Mouse (Mus musculus): ENCODE results near the gene Hcrtr1.

Hcrtr1 gene

GRCm38 (mm10) chr4:130110091-130110490 lies 29.1 kb downstream of the Hcrtr1 start:
- no peak for TF ChIP-seq GATA4 (IDR thresholded peaks at IDR 0.05; ENCODE audit: insufficient replicate concordance, low read length)

DNA sequence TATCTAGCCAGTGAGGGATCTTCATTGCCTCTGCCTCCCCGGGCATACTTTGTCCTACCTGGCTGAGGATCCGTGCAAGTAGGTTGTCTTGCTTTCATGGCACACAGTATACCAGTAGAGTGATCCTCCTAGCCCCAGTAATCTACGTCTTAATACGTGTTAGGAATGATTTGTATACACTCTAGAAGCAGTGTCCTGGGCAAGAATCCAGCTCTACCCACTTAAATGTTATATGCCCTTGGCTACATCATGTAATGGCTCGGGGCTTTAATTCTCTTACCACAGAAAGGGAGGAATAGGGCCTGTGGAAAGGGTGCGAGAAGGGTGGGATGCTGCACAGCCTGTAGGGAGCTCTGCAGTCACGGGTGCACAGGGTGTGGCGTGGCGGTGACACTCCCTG lies 29.5 kb downstream of the Hcrtr1 start:
- no peak for TF ChIP-seq GATA4 (IDR thresholded peaks at IDR 0.05; ENCODE audit: insufficient replicate concordance, low read length)

DNA sequence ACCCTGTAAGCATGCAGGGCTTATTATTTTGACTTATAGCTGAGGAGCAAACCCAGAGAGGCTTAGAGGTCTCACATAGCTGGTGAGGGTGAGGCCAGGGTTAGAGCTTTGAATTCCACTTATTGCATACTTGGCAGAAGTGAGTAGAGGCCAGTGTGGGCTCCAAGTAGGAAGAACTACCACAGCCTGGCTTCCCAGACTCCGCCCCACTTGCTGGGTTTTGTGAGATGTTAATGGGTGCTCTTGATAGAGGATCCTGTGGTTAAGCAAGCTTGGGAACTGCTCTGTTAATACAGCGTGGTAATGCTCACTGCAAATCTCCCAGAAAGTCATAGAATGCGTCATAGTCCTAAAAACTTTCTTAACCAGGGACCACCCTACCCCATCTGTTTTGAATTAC lies 30.2 kb downstream of the Hcrtr1 start:
- no peak for TF ChIP-seq GATA4 (IDR thresholded peaks at IDR 0.05; ENCODE audit: insufficient replicate concordance, low read length)

DNA sequence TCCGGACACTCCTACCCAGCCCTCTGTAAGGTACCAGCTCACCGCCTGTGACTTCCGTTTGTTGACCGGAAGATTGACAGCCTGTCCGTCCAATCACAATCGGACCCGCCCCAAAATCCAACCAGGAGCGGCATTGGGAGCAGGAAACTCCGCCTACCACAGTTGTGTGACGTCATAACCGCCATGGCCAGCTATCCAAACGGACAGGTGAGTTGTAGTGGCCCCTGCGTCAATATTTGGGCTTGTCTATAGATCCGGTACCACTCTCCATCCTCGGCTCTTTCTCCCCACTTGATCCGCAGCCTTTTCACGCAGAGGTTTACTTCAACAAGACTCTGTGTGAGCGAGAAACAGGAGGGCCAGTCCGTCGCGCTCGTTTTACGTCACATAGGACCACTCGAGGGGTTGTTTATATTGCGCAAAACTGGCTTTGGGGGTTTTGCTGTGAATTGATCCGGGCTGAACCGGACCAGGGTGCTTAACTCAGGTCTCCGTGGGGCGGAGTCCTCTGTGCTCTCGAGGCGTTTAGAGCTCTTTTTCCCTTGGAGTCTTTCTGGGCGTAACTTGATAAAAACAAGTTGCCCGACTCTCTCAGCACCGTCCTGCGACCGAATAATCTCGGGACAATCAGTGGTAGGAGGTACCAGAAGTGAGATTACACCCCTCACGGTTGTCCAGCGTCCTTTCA lies 31.6 kb downstream of the Hcrtr1 start:
- no peak for TF ChIP-seq GATA4 (IDR thresholded peaks at IDR 0.05; ENCODE audit: insufficient replicate concordance, low read length)

- TF ChIP-seq GATA4 (IDR thresholded peaks at IDR 0.05; ENCODE audit: insufficient replicate concordance, low read length): no peak
Measured at GRCm38 (mm10) chr4:130107065-130107443, 32.1 kb downstream of the Hcrtr1 start.

DNA sequence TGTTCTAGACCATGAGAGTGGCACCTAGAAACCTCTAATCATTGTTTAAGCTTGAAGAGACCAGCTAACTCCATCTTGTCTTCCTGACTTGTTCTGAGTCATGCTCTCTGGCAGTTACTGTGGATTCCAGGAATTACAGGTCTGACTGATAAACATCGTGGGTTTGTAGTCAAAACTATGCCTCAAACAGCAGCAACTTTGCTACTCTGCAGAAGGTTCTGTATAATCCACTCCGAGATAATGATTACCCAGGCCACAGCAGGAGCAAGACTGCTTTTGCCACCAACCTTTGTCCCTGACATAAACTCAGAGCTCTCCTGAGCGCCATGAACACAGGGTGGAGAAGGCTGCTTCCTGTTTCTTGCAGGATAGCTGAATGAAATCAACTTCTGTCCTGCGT lies 34.6 kb downstream of the Hcrtr1 start:
- no peak for TF ChIP-seq GATA4 (IDR thresholded peaks at IDR 0.05; ENCODE audit: insufficient replicate concordance, low read length)

GRCm38 (mm10) chr4:130103632-130104031 lies 35.5 kb downstream of the Hcrtr1 start:
- no peak for TF ChIP-seq GATA4 (IDR thresholded peaks at IDR 0.05; ENCODE audit: insufficient replicate concordance, low read length)

- TF ChIP-seq GATA4 (IDR thresholded peaks at IDR 0.05; ENCODE audit: insufficient replicate concordance, low read length): no peak
Measured at GRCm38 (mm10) chr4:130102111-130102651, 37.0 kb downstream of the Hcrtr1 start, which contains the start of gene Pef1. Gene Pef1 (plus strand): TSS chr4:130102558.

DNA sequence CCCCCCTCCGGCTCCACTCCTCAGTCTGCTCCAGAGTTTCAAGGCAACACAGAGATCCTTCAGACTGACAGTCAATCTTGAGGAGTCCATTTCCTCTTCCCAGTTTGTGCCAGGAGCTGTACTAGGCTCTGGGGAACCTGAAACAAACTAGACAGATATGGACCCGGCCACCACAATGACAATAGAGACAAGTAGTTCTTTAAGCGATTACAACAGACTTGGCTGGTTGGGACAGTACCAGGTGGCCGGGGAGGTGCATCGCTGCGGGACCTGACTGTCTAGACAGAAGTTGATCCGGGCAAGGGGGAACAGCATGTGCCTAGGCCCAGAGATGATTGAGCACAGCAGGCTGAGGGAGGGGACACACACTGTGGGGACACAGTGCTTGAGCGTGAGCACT lies 38.0 kb downstream of the Hcrtr1 start:
- TF ChIP-seq GATA4 (IDR thresholded peaks at IDR 0.05; ENCODE audit: insufficient replicate concordance, low read length): no peak

- no peak for TF ChIP-seq GATA4 (IDR thresholded peaks at IDR 0.05; ENCODE audit: insufficient replicate concordance, low read length)
Measured at GRCm38 (mm10) chr4:130095137-130095536, 44.0 kb downstream of the Hcrtr1 start.

GRCm38 (mm10) chr4:130087293-130087692 lies 51.9 kb downstream of the Hcrtr1 start:
- TF ChIP-seq GATA4 (IDR thresholded peaks at IDR 0.05; ENCODE audit: insufficient replicate concordance, low read length): no peak

DNA sequence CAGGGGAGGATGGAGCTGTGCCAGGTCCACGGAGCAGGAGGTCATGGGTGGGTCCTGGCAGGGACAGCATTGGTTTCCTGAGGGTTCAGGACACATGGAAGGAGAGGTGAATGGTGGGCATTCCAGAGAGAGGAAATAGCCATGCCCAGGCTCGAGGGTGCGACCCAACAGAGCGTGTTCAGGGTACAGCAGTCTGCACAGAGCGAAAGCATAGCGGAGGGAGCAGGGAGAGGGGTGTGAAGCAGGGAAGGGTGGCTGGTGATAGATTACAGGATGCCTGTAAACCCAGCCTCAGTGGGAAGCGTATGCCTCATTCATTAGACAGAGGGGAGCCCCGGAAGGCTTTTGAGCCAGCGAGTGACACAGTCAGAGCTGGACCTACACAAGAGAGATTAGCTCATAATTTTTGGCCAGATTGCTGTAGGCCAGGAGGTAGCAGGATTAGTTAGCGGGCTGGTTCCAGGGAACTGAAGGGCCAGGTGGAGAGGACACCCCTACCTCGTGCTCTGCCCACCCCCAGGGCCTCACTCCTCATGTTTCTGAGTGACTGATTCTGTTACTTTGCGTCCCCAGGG lies 53.8 kb downstream of the Hcrtr1 start:
- no peak for TF ChIP-seq GATA4 (IDR thresholded peaks at IDR 0.05; ENCODE audit: insufficient replicate concordance, low read length)

- TF ChIP-seq GATA4 (IDR thresholded peaks at IDR 0.05; ENCODE audit: insufficient replicate concordance, low read length): no peak
Measured at GRCm38 (mm10) chr4:130084331-130084945, 54.7 kb downstream of the Hcrtr1 start.

DNA sequence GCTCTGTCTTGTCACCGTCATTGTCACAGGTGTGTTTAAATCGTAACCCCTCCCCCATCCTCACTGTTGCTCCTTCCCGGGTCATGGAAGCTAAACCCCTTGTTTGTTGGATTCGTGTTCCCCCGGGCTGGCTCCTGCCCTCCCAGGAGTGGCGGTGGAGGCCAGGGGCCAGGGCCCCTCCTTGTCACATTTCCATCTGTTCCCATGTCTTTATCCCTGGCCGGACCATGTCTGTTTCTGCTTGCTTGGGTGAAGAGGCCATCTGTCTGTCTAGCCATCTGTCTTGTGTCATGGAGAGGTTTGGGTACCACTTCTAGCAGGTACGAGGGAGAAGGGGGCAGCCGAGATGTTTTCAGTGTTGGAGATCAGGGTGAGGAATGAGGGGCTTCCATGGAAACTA lies 56.9 kb downstream of the Hcrtr1 start:
- no peak for TF ChIP-seq GATA4 (IDR thresholded peaks at IDR 0.05; ENCODE audit: insufficient replicate concordance, low read length)

DNA sequence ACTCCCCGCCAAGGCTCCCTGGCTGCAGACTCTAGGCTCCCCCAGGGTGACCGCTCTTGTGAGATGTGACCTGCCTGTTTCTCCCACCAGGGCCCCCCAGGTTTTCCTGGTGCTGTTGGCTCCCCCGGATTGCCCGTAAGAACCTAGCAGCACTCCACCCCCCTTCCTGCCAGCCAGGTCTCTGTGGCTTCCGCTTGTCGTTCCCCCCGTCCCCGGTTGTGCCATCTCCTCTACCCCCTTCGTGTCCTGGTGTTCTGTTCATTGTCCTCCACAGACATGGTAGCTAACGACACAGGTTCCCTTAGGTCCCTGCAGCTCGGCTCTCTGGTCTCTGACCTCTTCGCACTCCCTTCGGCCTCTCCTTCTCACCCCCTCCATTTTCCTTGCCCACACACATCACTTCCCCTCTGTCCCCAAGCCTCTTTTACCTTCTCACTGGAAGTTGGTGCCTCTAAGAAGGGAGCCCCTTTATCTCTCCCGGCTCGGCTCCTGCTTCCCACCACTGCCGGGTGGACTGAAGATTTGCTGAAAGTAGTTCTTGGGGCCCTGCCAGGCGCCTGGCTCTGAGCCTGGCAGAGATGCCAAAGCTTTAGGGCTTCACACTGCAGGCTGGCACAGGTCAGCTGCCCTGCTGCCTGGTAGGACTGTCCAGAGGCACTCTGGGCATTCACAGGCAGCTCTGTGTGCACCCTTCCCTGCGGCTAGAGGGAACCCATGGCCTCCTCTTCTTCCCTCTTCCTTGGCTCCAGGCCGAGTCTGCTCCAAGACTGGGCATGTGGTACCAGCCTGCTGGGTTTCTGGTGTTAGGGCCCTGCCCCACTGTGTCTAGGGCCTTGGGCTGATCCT lies 57.6 kb downstream of the Hcrtr1 start:
- no peak for TF ChIP-seq GATA4 (IDR thresholded peaks at IDR 0.05; ENCODE audit: insufficient replicate concordance, low read length)
